Mouse (Mus musculus) heart, postnatal 0 days (tissue): Measurements from ENCODE around the gene Rabgef1.

Experiments
- CTCF ChIP-seq: IDR thresholded peaks from 2 replicates; pipeline ENCODE4 v1.5.1; 2016; ENCODE audit warnings: antibody characterized with exemption, control low read depth, low read depth
- EP300 ChIP-seq: IDR thresholded peaks from 2 replicates; pipeline ENCODE4 v1.6.1; 2016; ENCODE audit warnings: antibody characterized with exemption, low read depth

GRCm38 (mm10) chr5:130142041-130142440, 29.6 kb upstream of the Rabgef1 start:
- TF ChIP-seq EP300 (no peak), CTCF (no peak)
